Mouse (Mus musculus) stomach, postnatal 0 days (tissue): ENCODE results near the gene Atg4c.

Experiments
- CTCF ChIP-seq: IDR thresholded peaks from 2 replicates; pipeline ENCODE4 v1.5.1; 2016; ENCODE audit warnings: antibody characterized with exemption, low read depth, mild to moderate bottlenecking, moderate library complexity
- EP300 ChIP-seq: optimal IDR thresholded peaks from 2 replicates; pipeline ENCODE3; 2016; ENCODE audit warnings: antibody characterized with exemption

- TF ChIP-seq CTCF (no peak), EP300 (no peak)
These were observed 1.1 kb upstream of the Atg4c start for GRCm38 (mm10) chr4:99192640-99193039.
